Mouse (Mus musculus) ES-CJ7 (cell line): ENCODE results near the gene Pigf.
A peak's percentile ranks its signal among the peaks of the same experiment; 100 is the strongest.

ENCODE experiments used
- DNase-seq: peaks from one replicate; pipeline ENCODE4 v3.0.0; 2011; ENCODE audit warnings: low read depth, low spot score

Pigf gene

GRCm38 (mm10) chr17:86967536-86968525 lies 57.4 kb downstream of the Pigf start:
- DNase-seq: no peak

- no peak for DNase-seq
Measured at GRCm38 (mm10) chr17:86967048-86967447, 58.2 kb downstream of the Pigf start.

GRCm38 (mm10) chr17:86966040-86966439 lies 59.2 kb downstream of the Pigf start:
- no peak for DNase-seq

- no peak for DNase-seq
Measured at GRCm38 (mm10) chr17:86965121-86965520, 60.1 kb downstream of the Pigf start.

GRCm38 (mm10) chr17:86964502-86964901 lies 60.7 kb downstream of the Pigf start:
- peak; percentile 68 for DNase-seq

GRCm38 (mm10) chr17:86964041-86964440 lies 61.2 kb downstream of the Pigf start:
- DNase-seq: peak; percentile 22

GRCm38 (mm10) chr17:86963586-86963902 lies 61.7 kb downstream of the Pigf start:
- peak; percentile 16 for DNase-seq

- DNase-seq: peak; percentile 77
Measured at GRCm38 (mm10) chr17:86962894-86963585, 62.2 kb downstream of the Pigf start, which contains the start of gene Rhoq. TSS of gene Rhoq (plus strand) at chr17:86963082.

GRCm38 (mm10) chr17:86962297-86962893 lies 62.8 kb downstream of the Pigf start:
- peak; percentile 85 for DNase-seq

- DNase-seq: no peak
Measured at GRCm38 (mm10) chr17:86961301-86961841, 63.8 kb downstream of the Pigf start.

GRCm38 (mm10) chr17:86957968-86958367 lies 67.2 kb downstream of the Pigf start:
- no peak for DNase-seq

GRCm38 (mm10) chr17:86957239-86957638 lies 68.0 kb downstream of the Pigf start:
- DNase-seq: no peak

GRCm38 (mm10) chr17:86948801-86949200 lies 76.4 kb downstream of the Pigf start:
- DNase-seq: no peak

GRCm38 (mm10) chr17:86947840-86948796 lies 77.1 kb downstream of the Pigf start, which contains the start of gene Atp6v1e2:
TSS of gene Atp6v1e2 (minus strand) at chr17:86947897.
- no peak for DNase-seq
